Comparison of ENCODE assay signal across 23 mouse cellular contexts in the genomic region with DNA sequence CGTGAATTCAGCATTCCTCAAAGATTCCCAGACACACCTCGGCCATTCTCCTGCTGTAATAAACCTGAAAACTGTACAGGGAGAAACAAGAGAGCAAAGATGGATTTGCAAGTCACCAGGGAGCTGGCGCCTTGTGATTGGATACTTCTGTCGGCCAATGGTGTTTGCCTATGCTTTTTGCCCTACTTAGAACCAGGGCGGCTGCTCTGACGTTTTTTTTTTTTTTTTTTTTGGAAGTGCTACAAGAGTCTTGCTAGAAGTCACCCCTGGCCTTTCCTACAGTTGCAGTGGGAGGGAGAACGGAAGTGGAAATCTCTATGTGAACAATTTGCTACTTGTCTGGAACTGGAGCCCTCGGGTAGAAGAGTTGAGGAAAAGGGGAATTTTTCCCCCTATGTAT. TPM values are rescaled to one million over a fixed set of nuclear protein-coding genes. Genes with fewer than 3 reads are reported as not detected.
DNase-seq lines count a peak whose midpoint lies in the region; ATAC-seq and TF ChIP-seq lines count a peak whose summit lies in the region.
"Had no signal": no experiment of that assay in that cellular context is flagged by ENCODE, and none has a peak within 500 bp of the region (broad histone marks: within the 10 kb centered on the region; RNA-seq: fewer than 3 reads in every experiment).

No protein-coding gene starts in this region.

- no peak for TF ChIP-seq CTCF in lung, postnatal 0 days (IDR thresholded peaks at IDR 0.05)
- TF ChIP-seq CTCF in MEL (IDR thresholded peaks at IDR 0.05 in 2 of 3, conservative IDR thresholded peaks at IDR 0.05 in 1 of 3; ENCODE audit: control insufficient read depth in 1 of 3, insufficient read depth in 1 of 3, low read depth in 2 of 3, low read length in 3 of 3, poor library complexity in 1 of 3, severe bottlenecking in 1 of 3): no peak

- ATAC-seq in frontal cortex, adult (ENCODE audit: low TSS enrichment): peak; percentile 34; the same call in 1 of the 2 replicates
- 0 out of 2 replicates have a peak, but pooled peaks have one; percentile 33 for ATAC-seq in lung, postnatal 0 days
- peak; percentile 84; the same call in 1 of the 2 replicates for ATAC-seq in limb, embryonic 14.5 days (ENCODE audit: low FRiP score, low read depth)
- ATAC-seq: activated CD4-positive, CD25-positive, alpha-beta regulatory T cell, adult 4 months; forebrain, embryonic 15.5 days had no signal

- TF ChIP-seq EP300 in lung, postnatal 0 days (IDR thresholded peaks at IDR 0.05): no peak
- TF ChIP-seq EP300 in MEL (IDR thresholded peaks at IDR 0.05; ENCODE audit: low read depth in 1 of 2, low read length in 2 of 2): no peak

- H3K27me3 ChIP-seq in lung, postnatal 0 days (replicated peaks; ENCODE audit: insufficient read depth, low read length): no peaks in the 10 kb centered on the region
- H3K27me3 ChIP-seq in MEL (ENCODE audit: control insufficient read depth in 1 of 2, insufficient read depth in 2 of 2, low read length in 2 of 2): peaks cover 0 to 4% of the 10 kb centered on the region in 2 experiments; a peak in 2 of 4 replicates
- H3K27me3 ChIP-seq in limb, embryonic 14.5 days (ENCODE audit: control insufficient read depth, insufficient read depth, low read length): no peaks in the 10 kb centered on the region
- H3K27me3 ChIP-seq: forebrain, embryonic 15.5 days; limb, embryonic 15.5 days had no signal

- H3K9ac ChIP-seq in lung, postnatal 0 days (replicated peaks; ENCODE audit: low read depth): no peak overlapping the region
- no peak overlapping the region for H3K9ac ChIP-seq in MEL (ENCODE audit: control insufficient read depth, low read depth, low read length, poor library complexity, severe bottlenecking)
- no peak overlapping the region for H3K9ac ChIP-seq in limb, embryonic 14.5 days (ENCODE audit: low read depth, low read length, severe bottlenecking)
- H3K9ac ChIP-seq: forebrain, embryonic 15.5 days; limb, embryonic 15.5 days had no signal

- H3K9me3 ChIP-seq in lung, postnatal 0 days (ENCODE audit: low read length): no peaks in the 10 kb centered on the region
- no peaks in the 10 kb centered on the region for H3K9me3 ChIP-seq in MEL (replicated peaks; ENCODE audit: insufficient read depth, low read length)
- no peaks in the 10 kb centered on the region for H3K9me3 ChIP-seq in limb, embryonic 14.5 days (ENCODE audit: control insufficient read depth, low read length)
- H3K9me3 ChIP-seq: forebrain, embryonic 15.5 days; G1E; heart, embryonic 10.5 days; limb, embryonic 15.5 days had no signal

- H3K27ac ChIP-seq in lung, postnatal 0 days (ENCODE audit: low read length): no peak overlapping the region
- no peak overlapping the region for H3K27ac ChIP-seq in MEL (ENCODE audit: control insufficient read depth, low read depth, low read length)
- H3K27ac ChIP-seq in limb, embryonic 14.5 days (replicated peaks; ENCODE audit: low read depth, low read length): no peak overlapping the region
- H3K27ac ChIP-seq: limb, embryonic 15.5 days had no signal

- no peaks in the 10 kb centered on the region for H3K36me3 ChIP-seq in lung, postnatal 0 days (ENCODE audit: insufficient read depth, low read length)
- H3K36me3 ChIP-seq in MEL (ENCODE audit: control insufficient read depth in 1 of 2, insufficient read depth in 2 of 2, low read length in 2 of 2): no peaks in the 10 kb centered on the region
- H3K36me3 ChIP-seq in limb, embryonic 14.5 days (ENCODE audit: control insufficient read depth, insufficient read depth, low read length): no peaks in the 10 kb centered on the region
- H3K36me3 ChIP-seq: forebrain, embryonic 15.5 days; G1E; heart, embryonic 10.5 days; limb, embryonic 15.5 days had no signal

- no peak for DNase-seq in frontal cortex, postnatal 14 days (ENCODE audit: low spot score in 2 of 2)
- DNase-seq in lung, postnatal 0 days (ENCODE audit: low spot score): no peak
- no peak for DNase-seq in lung, postnatal 10 days
- peak; percentile 27 for DNase-seq in MEL (ENCODE audit: low read depth, low spot score)
- DNase-seq in limb, embryonic 14.5 days (ENCODE audit: low spot score): peak; percentile 62
- no peak for DNase-seq in urinary bladder, adult 18-20 months (ENCODE audit: low spot score in 2 of 2)
- no peak for DNase-seq in gastrocnemius, postnatal 4 days (ENCODE audit: low spot score in 2 of 2)
- DNase-seq: cerebellum, adult 9-10 months; embryo, embryonic 11 days; kidney, adult 11 months; kidney, postnatal 36 days; layer of hippocampus, postnatal 36 days; lung, postnatal 14 days; right cerebral cortex, postnatal 14 days had no signal

- no peak for TF ChIP-seq POLR2A in MEL (IDR thresholded peaks at IDR 0.05; ENCODE audit: control insufficient read depth in 1 of 2, insufficient read depth in 1 of 2, low read depth in 1 of 2, low read length in 2 of 2, poor library complexity in 1 of 2)
- no peak for TF ChIP-seq POLR2A in limb, embryonic 14.5 days (IDR thresholded peaks at IDR 0.05; ENCODE audit: borderline replicate concordance, extremely low read depth, insufficient read depth, insufficient read length)

- H3K4me2 ChIP-seq in lung, postnatal 0 days (replicated peaks; ENCODE audit: low read depth, low read length): no peak overlapping the region
- no peak overlapping the region for H3K4me2 ChIP-seq in limb, embryonic 14.5 days (replicated peaks; ENCODE audit: low read depth, low read length, severe bottlenecking)
- H3K4me2 ChIP-seq: forebrain, embryonic 15.5 days; limb, embryonic 15.5 days had no signal

- no peaks in the 10 kb centered on the region for H3K79me2 ChIP-seq in MEL (ENCODE audit: control insufficient read depth, insufficient read depth, low read length, poor library complexity)

- no peak for TF ChIP-seq RAD21 in MEL (IDR thresholded peaks at IDR 0.05; ENCODE audit: low read depth, low read length)

- H3K4me1 ChIP-seq in lung, postnatal 0 days (ENCODE audit: insufficient read depth, low read depth, low read length): no peaks in the 10 kb centered on the region
- H3K4me1 ChIP-seq in MEL (ENCODE audit: control insufficient read depth in 1 of 2, insufficient read depth in 2 of 2, low read length in 2 of 2): no peaks in the 10 kb centered on the region
- H3K4me1 ChIP-seq in limb, embryonic 14.5 days (ENCODE audit: control insufficient read depth, insufficient read depth, low read length): peaks cover 13% of the 10 kb centered on the region

- H3K4me3 ChIP-seq in lung, postnatal 0 days (ENCODE audit: low read depth, low read length): no peak overlapping the region
- no peak overlapping the region for H3K4me3 ChIP-seq in MEL (ENCODE audit: control insufficient read depth in 1 of 2, insufficient read depth in 1 of 2, low read depth in 2 of 2, low read length in 2 of 2)
- no peak overlapping the region for H3K4me3 ChIP-seq in limb, embryonic 14.5 days (replicated peaks; ENCODE audit: low read length)
- H3K4me3 ChIP-seq: forebrain, embryonic 15.5 days; heart, embryonic 10.5 days; limb, embryonic 15.5 days had no signal

- WGBS in lung, postnatal 0 days: 43% methylated on average over 8 of the region's 8 CpGs
- WGBS in limb, embryonic 14.5 days: 40% methylated on average over 8 of the region's 8 CpGs

TF ChIP-seq in MEL, 35 proteins besides CTCF, POLR2A, EP300 and RAD21:
- TF ChIP-seq MYB (IDR thresholded peaks at IDR 0.05; ENCODE audit: low read depth, low read length) (no peak), MAZ (IDR thresholded peaks at IDR 0.05; ENCODE audit: low read depth, low read length) (no peak), TCF12 (IDR thresholded peaks at IDR 0.05; ENCODE audit: low read depth, low read length) (no peak), MAFK (IDR thresholded peaks at IDR 0.05; ENCODE audit: borderline replicate concordance, low read depth, low read length) (no peak), MYC (IDR thresholded peaks at IDR 0.05; ENCODE audit: low read depth, low read length) (no peak), ZNF384 (IDR thresholded peaks at IDR 0.05; ENCODE audit: low read depth, low read length) (peak; percentile 57; the same call in 1 of the 2 replicates)

RNA-seq across cellular contexts. Expression of gene Gpr156, which starts 56.1 kb away (rescaled TPM):
- 0.26 and 0.32 TPM in 2 replicates for polyA plus RNA-seq in lung, postnatal 0 days (2015; fragmentation: Nextera tagmentation; extraction: Ambion mirVana)
- not detected in 2 replicates for total RNA-seq in MEL (2012; rRNA removed)
- not detected for polyA plus RNA-seq in MEL (2012; ENCODE audit: insufficient read depth in 1 of 2, insufficient read length in 2 of 2, low read depth in 1 of 2, low replicate concordance in 2 of 2, missing spikeins in 1 of 2)
- polyA plus RNA-seq in limb, embryonic 14.5 days (2012; rRNA removed): 0.77 and 0.78 TPM in 2 replicates
- polyA plus RNA-seq in limb, embryonic 14.5 days (2014; fragmentation: Nextera tagmentation; extraction: Ambion mirVana): 0.59 and 0.88 TPM in 2 replicates
- 1 to 10 TPM in 1 of 2 experiments, under 1 TPM in 1; 0.88 to 1.5 TPM for total RNA-seq in gastrocnemius, postnatal 4 days (2021)
- total RNA-seq: gastrocnemius, adult 8-10 months; heart, postnatal 25 days; neutrophil, adult 5-6 weeks had no signal
- polyA plus RNA-seq: activated CD4-positive, CD25-positive, alpha-beta regulatory T cell, adult 4 months; G1E had no signal

Comparison
In these comparisons a context has a peak if more than half of its experiments do, and no peak if none do; other contexts are left out.
1. ATAC-seq: peak in every context shown above with its lines; median percentile 84 in limb, embryonic 14.5 days; 34 in frontal cortex, adult; 33 in lung, postnatal 0 days.
2. DNase-seq: peak in MEL (single experiment) and limb, embryonic 14.5 days (single experiment); none in frontal cortex, postnatal 14 days (0 of 2), lung, postnatal 0 days (single experiment), lung, postnatal 10 days (single experiment), urinary bladder, adult 18-20 months (0 of 2) and gastrocnemius, postnatal 4 days (0 of 2).